Mouse (Mus musculus) liver, adult 2 months (tissue): ENCODE measurements around the gene Pdk2. TPM values are rescaled to one million over a fixed set of nuclear protein-coding genes. Genes with fewer than 3 reads are reported as not detected.

Source experiments
- DNase-seq: peaks from one replicate; pipeline ENCODE4 v3.0.0-alpha.2; 2011; ENCODE audit warnings: low read depth, low spot score; ENCODE audit errors: extremely low read depth
- H3K27ac ChIP-seq: fragments of 200-500 bp; replicated peaks from 2 replicates; pipeline ENCODE4 v1.5.1; 2012; ENCODE audit warnings: low read depth, mild to moderate bottlenecking, control low read depth, inconsistent platforms, low read length; ENCODE audit not compliant: insufficient read depth
- H3K27me3 ChIP-seq: fragments of 200-500 bp; 2 replicates; pipeline ENCODE4 v1.6.1; 2012; ENCODE audit warnings: mild to moderate bottlenecking, moderate library complexity, low read length, inconsistent platforms; ENCODE audit not compliant: control insufficient read depth, insufficient read depth
- H3K36me3 ChIP-seq: fragments of 200-500 bp; 2 replicates; pipeline ENCODE4 v1.6.1; 2012; ENCODE audit warnings: low read length, inconsistent platforms; ENCODE audit not compliant: control insufficient read depth, insufficient read depth
- H3K4me1 ChIP-seq: fragments of 200-500 bp; 2 replicates; pipeline ENCODE4 v1.6.1; 2011; ENCODE audit warnings: low read length; ENCODE audit not compliant: control insufficient read depth, insufficient read depth
- H3K4me3 ChIP-seq: fragments of 200-500 bp; 2 replicates; pipeline ENCODE4 v1.5.1; 2011; ENCODE audit warnings: low read depth, mild to moderate bottlenecking, control low read depth, low read length, moderate library complexity; ENCODE audit not compliant: insufficient read depth
- H3K79me2 ChIP-seq: fragments of 200-500 bp; 2 replicates; pipeline ENCODE4 v1.6.1; 2012; ENCODE audit warnings: inconsistent platforms, mild to moderate bottlenecking, low read length, moderate library complexity; ENCODE audit not compliant: control insufficient read depth, insufficient read depth
- H3K9ac ChIP-seq: fragments of 200-500 bp; 2 replicates; pipeline ENCODE4 v1.6.1; 2012; ENCODE audit warnings: low read depth, mild to moderate bottlenecking, control low read depth, inconsistent platforms, low read length
- CTCF ChIP-seq: fragments of 200-500 bp; IDR thresholded peaks from 2 replicates; pipeline ENCODE4 v1.5.1; 2011; ENCODE audit warnings: low read depth, low read length, control low read depth
- POLR2A ChIP-seq: fragments of 200-500 bp; IDR thresholded peaks from 2 replicates; pipeline ENCODE4 v1.6.1; 2011; ENCODE audit warnings: low read length, control low read depth; ENCODE audit not compliant: insufficient read depth; ENCODE audit errors: extremely low read depth
- WGBS: fragments of 180-500 bp; shearing (Covaris S2); methylation state at CpG from one replicate; pipeline ENCODE4 v1.1.7; 2018; 5-methylcytosine and 5-hydroxymethylcytosine counted together
- polyA plus RNA-seq: library from polyadenylated mRNA; depleted of rRNA; stranded (reverse); fragments of >200 nt; gene quantifications from 2 replicates; pipeline ENCODE4 v1.2.3, GENCODE M21; 2012
- total RNA-seq: library from RNA; depleted of rRNA; stranded (reverse); fragments of >200 nt; gene quantifications from 2 replicates; pipeline ENCODE4 v1.2.3, GENCODE M21; 2014

Pdk2 gene
- total and polyA plus RNA-seq, 2 experiments: 17.7 to 101 TPM

DNA sequence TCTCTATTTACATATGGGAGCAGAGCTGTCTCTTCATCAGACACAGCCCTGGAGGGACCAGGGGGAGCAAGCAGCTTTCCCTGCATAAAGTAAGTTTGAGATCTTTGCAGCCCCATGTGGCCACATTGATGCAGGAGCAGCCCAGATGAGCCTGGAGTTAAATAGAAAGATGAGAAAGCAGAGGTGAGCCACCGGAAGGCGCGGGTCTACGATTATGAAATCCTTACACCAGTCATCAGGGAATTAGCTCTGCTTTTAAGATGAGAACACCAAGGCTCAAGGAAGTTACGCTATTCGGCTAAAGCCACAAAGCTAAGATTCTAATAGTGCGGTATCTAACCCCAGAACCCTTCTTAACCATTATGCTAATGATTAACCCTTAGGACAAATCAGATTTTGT lies 36.8 kb upstream of the Pdk2 start:
- H3K9ac ChIP-seq: no peak overlapping the region
- H3K4me3 ChIP-seq: no peak overlapping the region
- DNase-seq: no peak
- no peaks in the 10 kb centered on the region for H3K36me3 ChIP-seq
- no peaks in the 10 kb centered on the region for H3K79me2 ChIP-seq
- H3K27me3 ChIP-seq: no peaks in the 10 kb centered on the region
- 27% methylated on average over 7 of the region's 7 CpGs for WGBS
- H3K27ac ChIP-seq: no peak overlapping the region
- TF ChIP-seq CTCF (no peak), POLR2A (no peak)
- peaks cover 6% of the 10 kb centered on the region; the same call in 1 of the 2 replicates for H3K4me1 ChIP-seq

DNA sequence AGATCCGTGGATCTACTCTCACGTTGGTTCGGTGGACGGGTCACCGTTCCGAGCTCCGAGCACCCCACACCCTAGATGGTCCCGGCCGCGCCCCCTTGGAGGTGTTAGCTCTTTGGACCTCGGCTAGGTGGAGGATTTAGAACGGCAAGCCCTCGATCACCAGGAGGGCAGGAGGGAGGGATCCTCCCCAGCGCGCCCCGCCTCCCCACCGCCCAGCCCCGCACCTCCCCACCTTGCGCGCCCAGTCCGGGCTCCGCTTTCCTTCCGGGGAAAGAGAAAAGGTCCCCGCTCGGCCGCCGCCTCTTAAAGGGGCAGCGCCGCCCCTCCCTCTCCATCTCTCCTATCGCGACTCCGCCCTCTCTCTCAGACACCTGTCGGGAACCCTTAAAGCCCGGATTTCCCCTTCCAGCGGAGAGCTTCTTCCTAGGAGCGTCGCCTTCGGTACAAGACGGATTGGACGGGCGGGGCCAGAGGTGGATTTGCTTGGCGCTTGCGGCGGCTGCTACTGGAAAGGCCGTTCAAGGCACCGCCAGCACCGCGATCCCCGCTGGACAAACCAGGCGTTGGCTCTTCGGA lies 35.5 kb upstream of the Pdk2 start, which contains the start of gene Itga3:
TSS of gene Itga3 (minus strand) at position 266 of the 576 bp plus-strand sequence.
- H3K9ac ChIP-seq: peak within 1 kb of the TSS; percentile 66

DNA sequence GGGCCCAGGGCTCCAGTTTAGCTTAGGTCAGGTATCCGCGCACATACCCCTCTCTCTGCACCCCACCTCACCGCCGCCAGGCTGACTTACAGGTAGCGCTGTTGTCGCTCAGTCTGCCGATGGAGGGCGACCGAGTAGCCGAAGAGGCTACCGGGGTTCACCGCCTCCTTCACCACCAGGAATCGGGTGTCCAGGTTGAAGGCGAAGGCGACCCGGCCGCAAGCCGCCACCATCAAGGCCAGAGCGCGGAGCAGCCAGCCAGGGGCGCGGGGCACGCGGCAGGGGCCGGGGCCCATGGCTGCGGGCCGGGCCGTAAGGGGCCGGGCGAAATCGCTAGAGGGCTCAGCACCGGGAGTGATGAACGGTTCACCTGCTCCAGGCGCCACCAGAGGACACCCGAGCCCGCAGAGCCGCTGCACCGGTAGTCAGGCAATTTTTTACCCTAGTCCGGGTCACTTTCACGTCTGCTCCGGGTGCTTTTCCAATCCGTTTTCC lies 34.9 kb upstream of the Pdk2 start:
- peak overlapping the region; percentile 62 for H3K27ac ChIP-seq
- peak overlapping the region; percentile 66 for H3K9ac ChIP-seq
- DNase-seq: peak; percentile 39
- peak overlapping the region; percentile 64 for H3K4me3 ChIP-seq
- no peaks in the 10 kb centered on the region for H3K27me3 ChIP-seq
- no peaks in the 10 kb centered on the region for H3K79me2 ChIP-seq
- H3K36me3 ChIP-seq: no peaks in the 10 kb centered on the region
- peaks cover 6% of the 10 kb centered on the region; the same call in 1 of the 2 replicates for H3K4me1 ChIP-seq
- WGBS: 1% methylated on average over 42 of the region's 42 CpGs
- TF ChIP-seq CTCF (peak; percentile 73), POLR2A (no peak)

More for the DNA sequence above, 35.5 kb upstream of the Pdk2 start, which contains the start of gene Itga3:
- Histone ChIP-seq H3K27me3 (no peaks in the 10 kb centered on the region), H3K27ac (peak within 1 kb of the TSS; percentile 62), H3K79me2 (no peaks in the 10 kb centered on the region), H3K4me1 (peaks cover 6% of the 10 kb centered on the region; the same call in 1 of the 2 replicates), H3K36me3 (no peaks in the 10 kb centered on the region), H3K4me3 (peak within 1 kb of the TSS; percentile 64)
- DNase-seq: peak; percentile 71
- WGBS: 1% methylated on average over 49 of the region's 51 CpGs
- TF ChIP-seq POLR2A (0 out of 2 replicates have a peak, but pooled peaks have one; percentile 14), CTCF (no peak)

DNA sequence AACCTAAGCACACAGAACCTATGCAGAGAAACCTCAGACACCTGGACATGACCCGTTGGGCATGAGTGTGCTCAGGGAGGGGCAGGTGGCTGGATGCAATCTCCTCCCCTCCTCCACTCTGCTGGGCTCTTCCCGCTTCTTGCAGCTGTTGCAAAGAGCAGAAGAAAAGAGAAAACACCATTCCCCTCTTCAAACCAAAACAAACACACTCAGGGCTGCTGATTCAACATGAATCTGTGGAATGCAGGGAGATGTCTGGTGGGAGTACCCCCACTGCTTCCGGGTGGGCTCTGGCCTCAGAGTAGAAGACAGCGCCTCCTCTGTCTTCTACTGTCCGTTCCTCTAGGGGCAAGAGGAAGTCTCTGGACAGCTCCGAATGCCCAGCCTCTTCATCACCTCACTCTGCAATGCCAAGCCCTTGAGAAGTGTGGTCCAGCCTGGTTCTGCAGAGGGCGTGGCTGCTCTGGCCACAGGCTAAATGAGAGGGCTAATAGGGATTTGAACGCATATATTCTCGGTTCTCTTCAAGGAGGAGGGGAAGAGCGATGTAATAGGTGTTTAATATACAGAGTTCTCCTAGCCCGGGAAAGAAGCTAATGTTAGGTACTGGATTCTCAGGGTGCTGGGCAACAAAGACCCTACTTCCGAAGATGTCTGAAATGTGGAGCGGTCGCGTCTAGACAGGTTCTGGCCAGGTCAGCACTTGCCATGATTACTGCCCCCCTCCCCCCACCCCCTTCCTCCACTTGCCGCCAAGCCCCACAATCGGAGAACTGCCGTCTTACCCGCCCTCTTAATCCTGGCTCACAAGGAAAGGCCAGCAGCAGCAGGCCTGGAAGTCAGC lies 34.3 kb upstream of the Pdk2 start:
- Histone ChIP-seq H3K27ac (no peak overlapping the region), H3K9ac (peak overlapping the region; percentile 66), H3K27me3 (no peaks in the 10 kb centered on the region), H3K4me3 (peak overlapping the region; percentile 64), H3K4me1 (peaks cover 6% of the 10 kb centered on the region; the same call in 1 of the 2 replicates), H3K36me3 (no peaks in the 10 kb centered on the region), H3K79me2 (no peaks in the 10 kb centered on the region)
- TF ChIP-seq POLR2A: no peak
- no peak for TF ChIP-seq CTCF
- WGBS: 16% methylated on average over 19 of the region's 19 CpGs
- no peak for DNase-seq

DNA sequence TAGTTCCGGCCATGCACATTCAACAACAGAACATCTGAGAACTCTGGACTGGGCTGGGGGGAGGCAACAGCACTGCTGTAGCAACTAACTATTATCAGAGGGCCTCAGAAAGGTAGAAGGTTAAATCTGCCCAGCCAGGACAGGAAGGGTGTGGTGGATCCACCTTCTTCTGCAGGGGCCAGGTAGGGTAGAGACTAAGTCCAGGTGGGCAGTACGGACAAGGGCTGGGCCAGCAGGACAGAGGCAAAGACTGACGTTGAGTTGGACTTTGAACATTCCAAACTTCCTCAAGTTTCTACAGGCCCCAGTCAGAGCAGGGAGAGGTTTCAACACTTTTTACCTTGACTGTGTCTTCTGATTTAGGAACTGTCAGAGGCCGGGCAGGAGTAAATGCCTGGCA lies 33.5 kb upstream of the Pdk2 start:
- H3K27ac ChIP-seq: no peak overlapping the region
- 72% methylated on average over 4 of the region's 4 CpGs for WGBS

More for the DNA sequence above, 33.5 kb upstream of the Pdk2 start:
- peaks cover 6% of the 10 kb centered on the region; the same call in 1 of the 2 replicates for H3K4me1 ChIP-seq
- H3K79me2 ChIP-seq: no peaks in the 10 kb centered on the region
- H3K4me3 ChIP-seq: no peak overlapping the region
- H3K9ac ChIP-seq: no peak overlapping the region
- DNase-seq: no peak
- no peaks in the 10 kb centered on the region for H3K27me3 ChIP-seq
- TF ChIP-seq CTCF (no peak), POLR2A (no peak)
- no peaks in the 10 kb centered on the region for H3K36me3 ChIP-seq
